Mouse (Mus musculus) adrenal gland, adult 2 months (tissue): ENCODE results near the gene Ift46. TPM values are rescaled to one million over a fixed set of nuclear protein-coding genes. Genes with fewer than 3 reads are reported as not detected.

ENCODE experiments used
- DNase-seq: peaks from one replicate; pipeline ENCODE4 v3.0.0; 2021
- long read RNA-seq: library from polyadenylated mRNA; stranded (forward); transcript quantifications from one replicate; pipeline ENCODE4 v2.0.0, GENCODE M21; 2021
- polyA plus RNA-seq: library from polyadenylated mRNA; depleted of rRNA; stranded (reverse); fragments of >200 nt; gene quantifications from 2 replicates; pipeline ENCODE4 v1.2.3, GENCODE M21; 2012; rRNA removed
- total RNA-seq, 2 experiments: library from RNA; stranded (reverse); gene quantifications; 2 replicates each; pipeline ENCODE4 v1.2.3; 2021

The Ift46 gene
- 100 to 1,000 TPM in 1 of 2 experiments, 10 to 100 TPM in 1; 73.0 to 102 TPM for total RNA-seq
- 20.7 and 22.2 TPM in 2 replicates for polyA plus RNA-seq
- long read RNA-seq, full-length matches to known transcripts: 7 of 12 reads
- long read RNA-seq, partial matches to known transcripts: 3 of 12 reads
- long read RNA-seq, other reads (novel, unspliced or antisense): 2 of 12 reads

DNA sequence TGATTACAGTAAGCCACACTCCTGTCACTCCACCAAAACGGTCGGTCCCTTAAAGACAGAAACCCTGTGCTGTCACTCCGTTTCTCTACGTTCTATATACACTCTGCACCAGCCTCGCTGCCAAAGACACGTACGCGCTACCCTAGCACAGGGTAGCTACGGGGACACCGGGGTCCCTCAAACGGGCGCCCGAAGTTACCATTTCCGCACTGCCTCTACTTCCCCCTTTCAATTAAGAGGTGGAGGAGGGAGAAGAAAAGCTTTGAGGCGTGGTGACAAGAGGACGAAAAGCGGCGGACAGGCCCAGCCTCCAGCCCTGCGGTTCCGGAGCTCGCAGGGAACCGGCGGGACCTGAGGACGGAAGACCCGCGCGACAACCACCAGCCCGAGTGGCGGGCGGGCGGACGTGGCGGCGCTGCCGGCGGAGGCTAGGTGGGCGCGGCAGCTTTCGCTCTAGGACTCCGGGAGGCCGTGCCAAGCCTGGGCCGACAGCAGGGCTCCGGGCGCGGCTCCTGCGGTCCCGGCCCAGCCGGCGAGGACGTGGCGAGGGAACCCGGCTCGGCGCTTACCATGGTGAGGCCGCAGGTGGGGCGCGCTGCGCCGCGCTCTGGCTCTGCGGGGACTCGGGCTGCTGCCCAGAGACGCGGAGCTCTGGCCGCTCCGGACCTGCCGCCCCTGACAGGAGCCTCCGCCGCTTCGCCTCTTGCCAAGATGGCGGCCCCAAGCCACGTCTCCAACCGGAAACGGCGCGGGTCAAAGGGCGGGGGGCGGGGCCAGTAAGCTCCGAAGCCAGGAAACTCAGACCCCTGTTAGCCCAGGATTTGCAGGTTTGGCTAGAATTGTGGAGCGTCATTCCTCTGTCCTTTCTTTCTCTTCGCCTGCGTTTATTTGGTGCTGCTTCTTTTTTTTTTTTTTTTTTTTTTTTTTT lies at the start of gene Ift46, which contains the start of gene Arcn1:
Gene Ift46 (plus strand): TSS at position 808 of the 928 bp plus-strand sequence.
Gene Arcn1 (minus strand): TSS at position 745 of the 928 bp plus-strand sequence.
- DNase-seq: peak; percentile 90

DNA sequence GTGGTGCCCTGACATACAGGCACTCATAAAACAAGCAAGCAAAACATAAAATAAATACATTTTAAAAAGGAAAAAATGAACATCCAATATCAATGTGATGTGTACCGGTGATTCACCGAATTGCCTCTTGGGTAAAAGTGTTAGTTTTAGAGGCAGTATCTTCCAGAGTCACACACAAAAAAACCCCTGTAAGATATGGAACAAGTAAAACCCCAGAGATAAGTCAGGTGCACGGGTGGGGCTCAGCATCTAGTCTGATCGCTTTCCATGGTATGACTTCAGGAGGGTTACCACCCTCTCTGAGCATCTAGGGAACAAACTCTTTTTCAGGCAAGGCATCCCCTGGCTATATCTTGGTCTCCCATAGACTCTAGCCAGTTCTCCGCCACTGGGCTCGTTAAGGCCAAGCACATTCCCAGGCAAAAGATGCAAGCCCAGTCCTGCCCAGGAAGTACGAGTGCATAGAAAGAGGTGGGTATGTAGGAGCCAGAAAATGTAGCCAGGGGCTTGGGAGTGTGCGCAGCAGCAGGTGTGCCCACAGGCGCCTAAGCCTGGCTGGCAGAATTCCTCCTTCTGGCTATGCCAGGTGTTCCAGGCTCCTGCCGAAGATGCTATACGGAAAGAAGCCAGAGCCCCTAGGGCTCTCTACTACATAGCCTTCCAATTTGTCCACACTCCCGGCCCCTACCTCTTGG lies 48.6 kb upstream of the Ift46 start:
- no peak for DNase-seq

DNA sequence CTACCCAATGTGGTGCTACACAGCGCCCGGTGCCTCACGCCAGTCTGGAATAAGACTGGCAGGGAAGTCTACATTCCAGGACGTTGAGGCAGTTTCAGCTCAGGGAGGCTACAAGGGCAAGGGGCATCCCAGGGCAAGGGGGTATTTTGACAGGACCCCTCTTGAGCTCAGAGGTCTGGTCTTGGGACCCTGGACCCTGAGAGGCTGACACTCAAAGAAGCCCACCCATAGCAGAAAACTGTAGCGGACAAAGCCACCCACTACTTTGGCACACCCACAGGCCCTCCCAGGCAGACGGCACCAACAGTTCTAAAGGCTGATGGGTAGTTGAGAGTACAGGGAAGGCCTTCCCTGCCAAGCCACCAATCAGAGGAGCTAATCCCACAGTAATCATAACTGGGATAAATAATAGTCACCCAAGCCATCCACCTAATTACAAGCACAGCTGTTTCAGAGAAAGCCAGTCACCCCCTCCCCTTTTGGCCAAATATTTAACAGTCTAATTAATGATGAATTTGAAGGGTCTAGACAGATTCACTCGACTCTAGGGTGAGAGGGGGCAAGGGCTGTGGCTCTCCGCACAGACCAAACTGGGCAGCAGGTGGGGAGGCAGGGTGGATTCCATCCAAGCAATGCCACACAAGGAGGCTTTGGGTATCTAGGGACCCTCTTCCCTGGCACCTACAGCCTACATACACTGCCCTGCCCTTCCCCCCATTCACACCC lies 47.9 kb upstream of the Ift46 start:
- DNase-seq: no peak

DNA sequence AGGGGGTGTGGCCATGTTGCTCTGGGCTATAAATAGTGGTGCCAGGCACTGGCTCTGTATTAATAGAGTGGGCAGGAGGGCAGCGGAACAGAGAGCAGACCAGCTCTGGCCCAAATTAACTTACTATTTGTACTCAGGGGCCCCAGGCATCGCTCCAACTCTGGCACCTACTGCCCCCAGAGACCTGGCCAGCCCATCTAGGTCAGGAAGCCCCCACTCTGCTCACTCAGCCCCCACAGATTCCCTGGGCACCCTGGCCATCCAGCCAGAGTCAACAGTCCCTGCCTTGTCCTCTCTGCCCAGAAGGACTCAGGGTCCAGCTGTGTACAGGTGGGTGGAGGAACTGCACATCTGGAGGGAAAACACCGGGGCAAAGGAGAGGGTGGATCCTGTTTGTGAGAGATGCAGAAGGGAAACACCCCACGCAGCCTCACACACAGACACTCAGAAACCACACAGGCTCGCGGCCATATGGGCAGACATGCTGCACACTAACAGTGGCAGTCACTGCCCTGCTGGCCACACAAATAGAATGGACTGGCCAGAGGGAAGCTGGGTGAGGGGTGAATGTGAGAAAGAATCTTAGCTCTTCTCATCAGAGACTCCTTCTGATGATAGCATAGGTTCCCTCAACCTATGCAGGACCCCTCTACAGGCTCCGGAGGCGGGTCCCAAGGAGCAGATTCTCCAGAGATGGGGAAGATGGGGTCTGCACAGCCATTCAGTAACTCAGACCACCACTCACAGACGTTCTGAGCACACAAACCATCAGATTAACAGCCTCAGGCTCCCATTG lies 47.2 kb upstream of the Ift46 start:
- no peak for DNase-seq

DNA sequence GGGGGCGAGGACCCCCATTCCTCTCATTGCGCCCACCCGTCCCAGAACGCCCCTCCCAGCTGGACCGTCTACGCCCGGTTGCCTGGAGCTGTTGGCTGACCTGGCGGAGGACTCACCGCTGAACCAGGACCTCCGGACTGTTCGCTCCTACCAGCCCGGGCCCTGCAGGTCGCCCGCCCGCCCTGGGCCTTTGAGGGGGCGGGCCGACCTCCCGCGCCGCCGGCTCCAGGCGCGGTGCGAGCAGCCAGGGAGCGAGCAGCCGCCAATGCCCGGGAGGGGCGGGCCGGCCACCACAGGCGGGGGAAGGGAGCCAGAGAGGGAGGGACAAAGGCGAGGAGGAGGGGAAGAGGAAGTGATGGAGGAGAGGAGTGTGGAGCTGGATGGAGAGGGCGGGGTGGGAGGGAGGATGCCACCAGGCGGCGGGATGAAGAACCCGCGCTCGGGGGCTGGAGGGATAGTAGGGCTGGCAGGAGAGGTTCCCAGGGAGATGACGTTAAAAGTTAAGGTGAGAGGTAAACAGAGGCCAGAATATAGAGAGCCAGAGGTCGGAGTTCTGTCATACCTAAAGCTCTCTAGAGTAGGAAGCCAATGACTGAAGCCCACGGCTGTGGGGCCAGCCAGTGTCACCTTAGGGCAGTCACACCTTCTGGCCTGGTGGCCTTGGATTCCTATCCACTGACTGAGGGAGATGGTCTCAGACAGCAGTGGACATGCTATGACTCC lies 46.4 kb upstream of the Ift46 start:
- DNase-seq: peak; percentile 93

DNA sequence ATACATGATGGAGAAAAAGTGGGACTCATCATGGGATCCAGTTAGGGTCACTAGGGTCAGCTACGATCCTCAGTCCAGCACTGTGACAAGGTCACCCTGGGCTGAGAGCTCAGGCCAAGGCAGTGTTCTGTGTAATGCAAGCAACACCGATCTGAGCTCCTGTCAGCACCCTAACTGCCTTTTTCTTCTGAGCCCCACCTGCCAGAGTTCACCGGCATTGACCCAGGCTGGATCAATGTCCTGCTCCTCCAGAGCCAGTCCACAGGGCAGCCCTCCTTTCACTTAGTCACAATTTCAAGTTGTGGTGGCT lies 45.9 kb upstream of the Ift46 start:
- DNase-seq: no peak

DNA sequence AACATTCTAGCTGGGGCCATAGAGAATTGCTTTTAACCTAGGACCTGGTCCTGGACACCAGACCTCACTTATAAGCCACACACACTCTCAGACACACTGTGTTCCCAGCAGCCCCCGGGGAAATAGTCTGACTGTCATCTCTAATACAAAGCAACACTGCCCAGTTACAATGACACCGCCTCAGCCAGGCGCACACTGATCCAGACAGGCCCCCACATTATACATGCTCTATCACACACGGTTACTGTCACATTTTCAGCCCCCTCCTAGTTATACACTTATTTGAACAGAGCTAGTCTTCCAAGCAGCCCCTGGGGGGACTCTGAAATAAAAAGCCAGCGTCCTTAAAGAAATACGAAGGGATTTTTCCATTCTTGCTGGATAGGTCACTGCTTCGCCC lies 45.1 kb upstream of the Ift46 start:
- DNase-seq: no peak

DNA sequence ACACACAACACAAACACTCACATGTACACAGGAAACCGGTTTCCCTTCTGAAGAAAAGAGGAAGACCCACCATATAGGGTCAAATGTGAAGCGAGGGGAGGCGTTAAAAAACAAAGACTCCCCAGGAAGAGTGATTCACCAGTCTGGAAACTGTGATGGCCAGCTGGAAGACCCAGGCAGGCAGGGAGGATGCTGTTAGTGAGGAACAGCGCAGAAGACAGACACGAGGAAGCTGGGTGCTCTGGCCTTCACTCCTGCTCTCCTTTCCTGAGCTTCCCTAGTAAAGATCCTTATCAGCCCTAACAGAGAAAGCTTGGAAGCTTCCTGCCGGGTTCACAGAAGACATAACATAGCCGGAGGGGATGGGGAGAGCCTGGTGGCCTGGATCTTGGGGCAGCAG lies 44.7 kb upstream of the Ift46 start:
- peak; percentile 47 for DNase-seq

DNA sequence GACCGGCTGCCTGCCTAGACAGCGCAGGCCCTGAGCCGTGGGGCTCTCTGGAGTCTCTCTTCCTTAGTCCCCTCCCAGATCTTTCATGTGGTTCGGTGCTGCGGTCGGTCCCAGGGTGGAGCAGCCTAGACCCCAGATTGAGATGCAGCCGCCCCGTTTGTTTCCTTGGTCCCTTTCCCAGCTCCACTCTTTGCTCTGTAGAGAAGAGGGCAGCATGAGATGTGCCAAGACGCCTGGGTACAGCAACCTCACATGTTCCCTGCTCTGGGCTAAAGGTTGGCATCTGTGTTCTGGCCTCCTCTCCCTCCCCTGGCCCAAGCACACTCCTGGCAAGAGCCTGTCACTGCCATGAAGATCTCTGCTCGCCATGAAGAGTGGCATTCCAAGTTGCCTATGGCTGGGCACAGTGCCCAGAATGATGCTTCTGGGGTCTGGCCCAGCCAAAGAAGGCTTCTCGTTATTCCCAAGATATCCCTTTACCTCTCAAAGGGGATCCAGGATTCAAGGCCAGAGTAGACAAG lies 44.1 kb upstream of the Ift46 start:
- peak; percentile 21 for DNase-seq

DNA sequence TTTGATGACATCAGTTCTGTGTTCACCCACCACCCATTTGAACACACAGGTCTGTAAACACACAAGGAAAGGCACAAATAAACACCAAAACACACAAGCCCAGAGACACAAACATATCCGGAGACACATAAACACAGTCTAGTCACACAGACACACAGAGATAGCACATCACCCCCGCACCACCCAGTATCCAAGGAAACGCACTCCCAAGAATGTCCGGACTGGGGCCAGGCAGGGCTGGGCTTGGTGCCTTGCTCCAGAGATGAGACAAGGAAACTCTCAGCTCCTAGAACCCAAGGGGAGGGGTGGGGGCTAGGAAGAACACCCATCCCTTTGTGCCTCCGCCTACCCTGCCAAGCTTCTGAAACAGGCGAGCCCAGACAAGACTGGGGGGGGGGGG lies 43.5 kb upstream of the Ift46 start:
- DNase-seq: peak; percentile 65

DNA sequence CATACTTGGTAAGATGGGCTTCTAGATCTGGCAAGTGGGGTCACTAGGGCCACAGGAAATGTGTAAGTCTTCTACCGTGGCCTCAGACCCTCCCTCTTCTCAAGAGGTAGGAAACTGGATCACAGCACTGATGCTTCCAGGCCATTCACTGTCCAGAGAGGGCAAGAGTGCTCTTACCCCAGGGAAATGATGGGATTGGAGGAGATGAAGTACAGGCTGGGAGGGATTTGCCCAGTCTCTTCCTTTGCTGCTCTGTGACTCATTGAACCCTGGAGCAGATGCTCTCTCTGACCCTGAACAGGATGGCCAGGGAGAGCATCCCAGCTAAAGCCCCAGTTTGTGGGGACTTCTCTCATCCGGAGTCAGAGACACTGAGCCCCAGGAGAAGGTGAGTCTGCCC lies 43.0 kb upstream of the Ift46 start:
- DNase-seq: no peak

DNA sequence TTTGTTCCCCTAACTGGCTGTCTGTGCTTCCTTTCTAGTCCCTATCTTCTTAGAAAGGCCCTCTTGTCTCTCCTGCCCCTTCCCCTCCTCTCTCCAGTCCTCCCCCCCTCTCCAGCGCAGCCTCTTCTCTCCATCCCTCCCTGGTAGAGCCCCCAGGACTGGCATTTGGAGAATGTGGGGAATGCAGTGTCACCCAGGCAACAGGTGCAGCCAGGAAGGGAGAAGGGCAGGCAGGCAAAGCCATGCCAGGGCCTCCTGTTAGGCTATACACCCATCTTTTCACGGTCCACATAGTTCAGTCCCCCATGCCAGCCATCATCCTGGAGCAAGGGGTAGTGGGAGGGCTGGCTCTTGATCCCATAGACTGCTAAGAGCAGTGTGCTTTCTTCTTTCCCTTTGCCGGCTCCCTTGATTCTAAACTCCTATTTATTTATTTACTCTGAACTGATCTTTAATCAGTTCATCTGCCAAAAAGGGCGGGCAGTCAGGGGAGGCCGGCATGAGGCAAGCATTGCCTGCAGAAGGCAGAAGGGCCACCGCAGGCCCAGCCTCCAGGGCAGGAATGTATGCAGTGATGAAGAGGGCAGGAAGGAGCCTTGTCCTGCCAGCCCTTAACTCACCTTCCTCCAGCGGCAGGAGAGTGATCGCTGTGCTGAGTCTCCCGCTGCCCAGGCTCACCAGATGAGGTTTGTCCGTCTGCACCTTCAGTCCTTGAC lies 41.1 kb upstream of the Ift46 start:
- DNase-seq: no peak

DNA sequence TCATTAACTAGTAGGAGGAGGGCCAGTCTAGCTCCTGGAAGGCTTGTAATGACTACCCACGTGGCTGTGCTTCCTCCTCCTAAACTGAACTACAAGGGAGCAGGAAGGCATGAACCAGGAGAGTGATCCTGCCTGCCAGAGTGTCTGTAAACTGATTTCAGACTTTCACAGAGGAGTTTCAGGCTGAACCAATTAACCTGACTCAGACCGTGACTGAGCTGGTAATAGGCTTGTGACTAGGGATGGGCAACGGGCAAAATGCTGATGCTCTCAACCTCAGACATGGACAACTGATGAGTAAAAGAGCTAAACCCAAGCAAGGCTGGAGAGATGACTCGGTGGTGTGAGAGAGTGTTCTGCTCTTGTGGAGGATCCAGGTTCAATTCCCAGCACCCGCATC lies 40.3 kb upstream of the Ift46 start:
- DNase-seq: no peak

DNA sequence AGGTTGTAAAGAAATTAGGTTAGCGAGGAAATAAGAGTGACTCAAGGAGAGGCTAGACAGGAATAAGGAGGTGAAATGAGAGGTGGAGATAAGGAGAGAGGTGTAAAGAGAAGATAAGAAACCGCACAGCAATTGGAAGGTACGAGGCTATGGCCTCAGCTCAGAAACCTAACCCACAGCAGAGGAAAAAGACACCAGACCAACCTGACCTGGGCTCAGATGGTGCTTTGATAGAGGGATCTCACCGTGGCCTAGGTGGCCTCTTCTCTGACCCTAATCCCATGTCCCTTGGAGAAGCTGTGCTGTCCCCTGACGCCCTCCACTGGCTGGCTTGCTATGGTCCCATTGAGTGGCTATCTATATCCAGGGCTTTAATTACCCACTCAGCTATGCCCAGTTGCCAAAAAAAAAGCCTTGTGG lies 35.6 kb upstream of the Ift46 start:
- no peak for DNase-seq

DNA sequence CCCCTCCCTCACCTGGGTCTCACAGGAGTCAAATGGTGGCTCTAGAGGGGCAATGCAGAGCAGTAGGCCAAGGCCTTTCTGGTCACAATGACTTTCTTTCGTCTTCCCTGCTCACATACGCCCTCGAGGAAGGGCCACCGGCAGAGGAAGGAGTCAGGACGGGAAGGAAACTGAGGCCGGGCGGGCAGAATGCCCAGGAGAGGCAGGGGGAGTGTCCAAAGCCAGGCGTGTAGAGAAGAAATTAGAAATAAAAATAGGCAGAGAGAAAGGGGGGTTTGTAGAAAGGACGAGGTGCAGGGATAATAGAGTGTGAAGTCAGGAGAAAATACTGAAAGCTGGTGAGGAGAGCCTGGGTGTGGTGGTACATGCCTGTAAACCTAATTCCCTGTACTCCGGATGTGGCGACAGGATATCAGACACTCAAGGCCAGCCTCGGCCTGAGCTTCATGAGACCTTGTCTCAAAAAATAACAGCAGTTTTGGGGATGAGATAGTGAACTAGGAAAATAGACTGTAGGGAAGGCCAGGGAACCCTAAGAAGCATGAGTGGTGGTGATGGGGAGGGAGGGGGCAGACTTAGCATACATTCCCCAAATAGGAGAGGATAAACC lies 34.7 kb upstream of the Ift46 start:
- peak; percentile 43 for DNase-seq

DNA sequence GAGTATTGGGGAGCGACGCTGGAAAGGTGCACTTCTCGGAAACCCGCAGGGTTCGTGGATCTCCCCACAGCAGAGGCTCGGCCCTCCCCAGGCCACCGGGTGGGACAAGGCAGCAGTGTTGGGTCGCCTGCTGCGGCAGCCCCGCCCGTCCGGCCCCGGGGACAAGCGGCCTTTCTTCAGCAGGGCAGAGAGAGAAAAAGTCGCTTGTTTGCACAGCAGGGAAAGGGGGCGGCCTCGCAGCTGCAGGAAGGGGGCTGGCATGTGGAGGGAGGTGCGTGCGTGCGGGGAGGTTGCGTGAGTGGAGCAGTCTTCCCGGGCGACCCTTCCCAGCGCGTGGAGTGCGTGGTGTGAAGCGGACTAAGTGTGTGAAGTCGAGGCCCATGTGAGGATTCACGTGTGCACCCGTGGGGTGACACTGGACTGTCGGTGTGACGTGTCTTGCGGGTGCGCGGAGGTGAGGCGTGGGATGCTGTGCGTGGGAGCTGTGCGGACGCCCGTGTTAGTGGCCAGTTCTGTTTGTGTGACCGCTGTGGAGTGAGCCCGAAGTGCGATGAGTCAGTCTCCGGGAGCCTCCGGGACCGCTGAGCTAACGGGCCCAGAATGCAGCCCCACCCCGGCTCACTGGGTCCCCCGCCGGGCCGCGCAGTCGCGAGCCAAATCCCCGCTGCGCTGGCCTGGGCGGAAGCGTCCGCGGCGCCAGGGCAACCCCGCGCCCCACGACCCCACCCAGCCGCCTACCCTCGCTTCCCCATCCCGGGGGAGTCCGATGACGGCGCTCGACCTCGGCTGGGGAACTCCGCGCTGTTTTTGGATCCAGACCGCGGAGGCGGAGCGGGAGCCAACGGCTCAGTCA lies 33.8 kb upstream of the Ift46 start:
- DNase-seq: peak; percentile 90

DNA sequence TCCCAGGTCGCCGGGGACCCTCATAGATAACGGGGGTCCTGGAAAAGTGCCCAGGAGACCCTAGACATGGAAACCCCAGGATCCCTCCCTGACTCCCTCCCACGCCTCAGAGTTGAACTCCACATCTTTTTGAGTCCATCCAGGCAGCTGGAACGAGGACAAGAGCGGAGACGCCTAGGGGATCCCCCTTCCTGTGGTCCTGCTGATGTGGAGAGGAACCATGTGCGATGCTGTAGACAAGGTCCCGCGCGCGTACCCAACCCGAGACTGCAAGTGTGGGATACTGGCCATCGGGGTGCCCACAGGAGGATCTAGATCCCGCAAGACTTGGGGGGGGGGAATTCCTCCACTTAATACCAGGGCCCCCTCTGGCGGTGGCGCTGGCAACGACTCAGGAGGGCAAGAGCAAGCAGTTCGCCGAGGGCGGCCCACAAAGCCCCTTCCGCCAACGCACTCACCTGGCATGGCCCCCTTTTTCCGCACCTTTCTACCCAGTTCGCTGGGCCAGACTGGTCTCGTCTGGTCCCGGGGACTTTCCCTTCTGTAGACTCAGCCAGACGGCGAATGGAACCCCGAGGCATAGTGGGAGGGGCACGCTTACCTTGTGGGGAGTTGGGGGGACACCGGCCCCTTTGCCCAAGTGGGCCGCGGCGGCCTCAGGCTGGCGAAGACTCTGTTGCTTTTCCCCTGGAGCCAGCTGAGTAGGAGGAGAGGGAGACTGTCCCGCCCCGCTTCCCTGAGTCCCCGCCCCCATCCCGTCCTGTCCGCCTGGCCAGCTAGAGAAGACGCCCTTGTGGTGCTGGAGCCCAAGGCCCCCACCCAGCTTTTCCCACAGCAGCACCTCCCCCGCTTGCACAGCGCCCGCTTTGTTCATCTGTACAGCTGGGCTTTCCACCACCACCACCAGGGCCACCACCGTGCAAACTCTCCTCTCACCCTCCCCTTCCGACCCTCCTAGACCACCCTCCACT lies 32.9 kb upstream of the Ift46 start, which contains the start of gene Phldb1:
Gene Phldb1 (minus strand): TSS at position 675 of the 971 bp plus-strand sequence.
- DNase-seq: peak; percentile 83
